Mouse (Mus musculus) T-helper 17 cell (primary cell): ENCODE measurements around the gene Gm8857.

Experiments used
- in situ Hi-C, 2 experiments: fragments of 300-600 bp; cut with MboI, MseI; formaldehyde crosslinking; loops; 1 replicate in 1 of 2; 2 replicates in 1 of 2; pipeline ENCODE4 v1.15.1; 2025; ENCODE audit warnings: high pct_unique_total_duplicates in 2 of 2

The Gm8857 gene

GRCm38 (mm10) chr5:10947505-10947904 is at the start of gene Gm8857, which contains the start of gene Gm8871:
Gene Gm8857, plus strand, starts transcription at chr5:10947807.
Gene Gm8871, plus strand, starts transcription at chr5:10947805.
- in situ Hi-C loops, result loop anchor here (5.0 to 10.0 kb wide), 3 partner anchors 235 to 555 kb away; partner anchors contain the start of genes Gm5861 (in 2 of the 2) and Gm8906 (in 2 of the 2)

DNA sequence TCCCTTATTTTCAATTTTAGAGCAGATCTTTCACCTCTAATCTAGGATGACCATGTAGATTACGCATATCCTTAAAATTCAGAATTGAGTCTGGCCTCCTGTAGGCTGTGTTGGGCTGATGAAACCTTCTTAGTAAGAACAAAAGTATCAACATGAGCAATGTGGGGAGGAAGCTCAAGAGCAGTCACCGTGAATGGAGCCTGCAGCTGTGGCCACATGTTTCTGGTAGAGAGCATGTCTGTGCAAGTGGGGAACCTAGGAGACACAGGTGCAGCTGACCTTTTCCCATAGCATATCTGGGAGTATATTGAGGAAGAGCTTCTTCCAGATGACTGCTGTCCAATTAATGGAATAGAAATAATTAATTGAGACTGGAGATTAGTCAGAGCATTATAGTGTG is 5.9 kb downstream of the Gm8857 start:
- in situ Hi-C loops, result loop anchor here in 1 of 2 experiments (10.0 to 25.0 kb wide), 3 partner anchors 89 to 821 kb away; partner anchors contain the start of genes Gm8922 and Gm8926

- in situ Hi-C loops, result loop anchor here in 1 of 2 experiments (10.0 to 25.0 kb wide), 3 partner anchors 93 to 817 kb away; partner anchors contain the start of genes Gm8922 and Gm8926
Observed at GRCm38 (mm10) chr5:10958057-10958456, 10.4 kb downstream of the Gm8857 start.
